Mouse (Mus musculus): Measurements from ENCODE around the gene Hoxa6.

The Hoxa6 gene

GRCm38 (mm10) chr6:52213119-52213986 is 4.8 kb upstream of the Hoxa6 start, which contains the start of the genes Hoxa3 and Gm28308:
TSS of gene Hoxa3 (minus strand) at chr6:52213336.
TSS of gene Gm28308 (minus strand) at chr6:52213339.
- DNase-seq = no peak

GRCm38 (mm10) chr6:52212556-52213118 is 4.1 kb upstream of the Hoxa6 start:
- DNase-seq = no peak

- no peak for DNase-seq
Observed at GRCm38 (mm10) chr6:52211961-52212360, 3.4 kb upstream of the Hoxa6 start.

- peak; percentile 58 for DNase-seq
Observed at GRCm38 (mm10) chr6:52211170-52211935, 2.8 kb upstream of the Hoxa6 start.

- no peak for DNase-seq
Observed at GRCm38 (mm10) chr6:52209685-52210046, 1.1 kb upstream of the Hoxa6 start.

GRCm38 (mm10) chr6:52208868-52209684 is 554 bp upstream of the Hoxa6 start:
- DNase-seq = no peak

GRCm38 (mm10) chr6:52207684-52207976 is 892 bp downstream of the Hoxa6 start:
- no peak for DNase-seq

GRCm38 (mm10) chr6:52206882-52207683 is 1.4 kb downstream of the Hoxa6 start:
- DNase-seq = no peak

- DNase-seq = no peak
Observed at GRCm38 (mm10) chr6:52205638-52206621, 2.6 kb downstream of the Hoxa6 start.

GRCm38 (mm10) chr6:52205221-52205620 is 3.3 kb downstream of the Hoxa6 start:
- no peak for DNase-seq

- no peak for DNase-seq
Observed at GRCm38 (mm10) chr6:52204050-52204752, 4.3 kb downstream of the Hoxa6 start, which contains the start of gene Hoxa5. TSS of gene Hoxa5 (minus strand) at chr6:52204587.

- DNase-seq = no peak
Observed at GRCm38 (mm10) chr6:52203371-52204049, 5.0 kb downstream of the Hoxa6 start.

GRCm38 (mm10) chr6:52203121-52203370 is 5.5 kb downstream of the Hoxa6 start:
- no peak for DNase-seq

GRCm38 (mm10) chr6:52202362-52203120 is 6.0 kb downstream of the Hoxa6 start:
- DNase-seq = no peak

GRCm38 (mm10) chr6:52201269-52201668 is 7.3 kb downstream of the Hoxa6 start:
- no peak for DNase-seq

- no peak for DNase-seq
Observed at GRCm38 (mm10) chr6:52200751-52201250, 7.7 kb downstream of the Hoxa6 start.

GRCm38 (mm10) chr6:52200073-52200750 is 8.3 kb downstream of the Hoxa6 start:
- DNase-seq = no peak

- DNase-seq = no peak
Observed at GRCm38 (mm10) chr6:52197271-52197670, 11.3 kb downstream of the Hoxa6 start.

Data from right cerebral cortex, postnatal 14 days (tissue).